Mouse (Mus musculus) olfactory bulb, adult 2 months (tissue): Measurements from ENCODE around the gene Tusc1.

ENCODE experiments used
- CTCF ChIP-seq: fragments of 200-500 bp; IDR thresholded peaks from 2 replicates; pipeline ENCODE4 v1.5.1; 2012; ENCODE audit warnings: low read depth, mild to moderate bottlenecking, low read length, moderate library complexity; ENCODE audit not compliant: insufficient read depth
- POLR2A ChIP-seq: fragments of 200-500 bp; IDR thresholded peaks from 2 replicates; pipeline ENCODE4 v1.6.1; 2012; ENCODE audit warnings: mild to moderate bottlenecking, low read depth, low read length, moderate library complexity; ENCODE audit not compliant: insufficient read depth

- TF ChIP-seq CTCF (no peak), POLR2A (no peak)
Observed at GRCm38 (mm10) chr4:93344357-93344756, 9.0 kb upstream of the Tusc1 start.
